Mouse (Mus musculus) forebrain, embryonic 12.5 days (tissue): ENCODE data around the gene Fdx1l. TPM values are rescaled to one million over a fixed set of nuclear protein-coding genes. Genes with fewer than 3 reads are reported as not detected.

Source experiments
- ATAC-seq: fragments of 200-750 bp; cut with Nextera tagmentation; 2 replicates; pipeline ENCODE4 v1.8.0; 2017; ENCODE audit warnings: moderate TSS enrichment; ENCODE audit not compliant: low FRiP score
- H3K27ac ChIP-seq: fragments of 300-500 bp; sonication (generic); 2 replicates; pipeline ENCODE4 v1.5.1; 2016; ENCODE audit warnings: mild to moderate bottlenecking
- H3K27me3 ChIP-seq: fragments of 300-500 bp; sonication (generic); 2 replicates; pipeline ENCODE4 v1.6.1; 2016; ENCODE audit warnings: mild to moderate bottlenecking
- H3K36me3 ChIP-seq: fragments of 300-500 bp; sonication (generic); replicated peaks from 2 replicates; pipeline ENCODE4 v1.6.1; 2016; ENCODE audit warnings: mild to moderate bottlenecking
- H3K4me1 ChIP-seq: fragments of 300-500 bp; sonication (generic); 2 replicates; pipeline ENCODE4 v1.6.1; 2016
- H3K4me2 ChIP-seq: fragments of 300-500 bp; sonication (generic); 2 replicates; pipeline ENCODE4 v1.6.1; 2016; ENCODE audit warnings: mild to moderate bottlenecking, moderate library complexity
- H3K4me3 ChIP-seq: fragments of 300-500 bp; sonication (generic); replicated peaks from 2 replicates; pipeline ENCODE4 v1.5.1; 2016; ENCODE audit warnings: mild to moderate bottlenecking
- H3K9ac ChIP-seq: fragments of 300-500 bp; sonication (generic); 2 replicates; pipeline ENCODE4 v1.6.1; 2016; ENCODE audit warnings: mild to moderate bottlenecking
- H3K9me3 ChIP-seq: fragments of 300-500 bp; sonication (generic); 2 replicates; pipeline ENCODE4 v1.6.1; 2016
- WGBS: fragments of 180-500 bp; shearing (Covaris S2); methylation state at CpG from one replicate; pipeline ENCODE4 v1.1.7; 2016; 5-methylcytosine and 5-hydroxymethylcytosine counted together
- polyA plus RNA-seq: library from polyadenylated mRNA; unstranded; fragments of >200 nt; fragmentation: Nextera tagmentation; extraction: Ambion mirVana; gene quantifications from 2 replicates; pipeline ENCODE4 v1.2.1, GENCODE M21; 2016

Fdx1l gene
- polyA plus RNA-seq, 1 experiment from 2014 or later, result 42.6 TPM

- WGBS, result 89% methylated on average over 8 of the region's 8 CpGs
- ATAC-seq, result no peak
These were observed 24.4 kb upstream of the Fdx1l start for GRCm38 (mm10) chr9:21097793-21098192.

GRCm38 (mm10) chr9:21095958-21096357 lies 22.5 kb upstream of the Fdx1l start:
- H3K27ac ChIP-seq, result no peak overlapping the region
- 0 out of 2 replicates have a peak, but pooled peaks cover 4% of the 10 kb centered on the region for H3K36me3 ChIP-seq
- no peak overlapping the region for H3K4me2 ChIP-seq
- no peaks in the 10 kb centered on the region for H3K27me3 ChIP-seq
- H3K4me1 ChIP-seq, result peaks cover 14% of the 10 kb centered on the region
- 62% methylated on average over 4 of the region's 4 CpGs for WGBS
- ATAC-seq, result no peak
- H3K4me3 ChIP-seq, result no peak overlapping the region
- no peak overlapping the region for H3K9ac ChIP-seq
- no peaks in the 10 kb centered on the region for H3K9me3 ChIP-seq

More at GRCm38 (mm10) chr9:21097793-21098192, 24.4 kb upstream of the Fdx1l start:
- Histone ChIP-seq H3K9ac (no peak overlapping the region), H3K27me3 (no peaks in the 10 kb centered on the region), H3K4me2 (no peak overlapping the region), H3K4me3 (no peak overlapping the region), H3K4me1 (peaks cover 8% of the 10 kb centered on the region; the same call in 1 of the 2 replicates), H3K36me3 (0 out of 2 replicates have a peak, but pooled peaks cover 4% of the 10 kb centered on the region), H3K27ac (no peak overlapping the region), H3K9me3 (no peaks in the 10 kb centered on the region)

GRCm38 (mm10) chr9:21093423-21093822 lies 20.0 kb upstream of the Fdx1l start:
- Histone ChIP-seq H3K27ac (no peak overlapping the region), H3K4me1 (peaks cover 21% of the 10 kb centered on the region), H3K9ac (no peak overlapping the region), H3K4me3 (no peak overlapping the region), H3K9me3 (no peaks in the 10 kb centered on the region), H3K4me2 (no peak overlapping the region), H3K36me3 (peaks cover 22% of the 10 kb centered on the region), H3K27me3 (no peaks in the 10 kb centered on the region)
- 93% methylated on average over 9 of the region's 9 CpGs for WGBS
- ATAC-seq, result no peak

- H3K27ac ChIP-seq, result peak within 1 kb of the TSS; percentile 91
- peak within 1 kb of the TSS; percentile 75 for H3K9ac ChIP-seq
- under 1% methylated on average over 54 of the region's 54 CpGs for WGBS
- H3K4me2 ChIP-seq, result peak within 1 kb of the TSS; percentile 92
- peaks cover 21% of the 10 kb centered on the region for H3K4me1 ChIP-seq
- no peaks in the 10 kb centered on the region for H3K9me3 ChIP-seq
- H3K27me3 ChIP-seq, result no peaks in the 10 kb centered on the region
- peak; percentile 100 for ATAC-seq
- peak within 1 kb of the TSS; percentile 57 for H3K4me3 ChIP-seq
- peaks cover 38% of the 10 kb centered on the region for H3K36me3 ChIP-seq
These were observed 18.4 kb upstream of the Fdx1l start, which contains the start of the genes Gm38431 and Raver1 for GRCm38 (mm10) chr9:21091707-21092320. Gene Gm38431, minus strand, starts transcription at chr9:21091997. Gene Raver1, minus strand, starts transcription at chr9:21092008.

GRCm38 (mm10) chr9:21090972-21091706 lies 17.7 kb upstream of the Fdx1l start:
- H3K4me1 ChIP-seq, result peaks cover 24% of the 10 kb centered on the region
- peak overlapping the region; percentile 57 for H3K4me3 ChIP-seq
- WGBS, result 4% methylated on average over 24 of the region's 24 CpGs
- H3K27me3 ChIP-seq, result no peaks in the 10 kb centered on the region
- H3K36me3 ChIP-seq, result peaks cover 45% of the 10 kb centered on the region
- H3K4me2 ChIP-seq, result peak overlapping the region; percentile 92
- peak overlapping the region; percentile 91 for H3K27ac ChIP-seq
- no peaks in the 10 kb centered on the region for H3K9me3 ChIP-seq
- ATAC-seq, result peak; percentile 25
- peak overlapping the region; percentile 75 for H3K9ac ChIP-seq

- Histone ChIP-seq H3K9me3 (no peaks in the 10 kb centered on the region), H3K9ac (peak overlapping the region; percentile 75), H3K4me2 (peak overlapping the region; percentile 92), H3K27me3 (no peaks in the 10 kb centered on the region), H3K27ac (no peak overlapping the region), H3K36me3 (peaks cover 51% of the 10 kb centered on the region), H3K4me1 (peaks cover 22% of the 10 kb centered on the region), H3K4me3 (peak overlapping the region; percentile 57)
- ATAC-seq, result no peak
- 89% methylated on average over 1 of the region's 1 CpGs for WGBS
These were observed 17.1 kb upstream of the Fdx1l start for GRCm38 (mm10) chr9:21090537-21090936.

GRCm38 (mm10) chr9:21083324-21083723 lies 9.9 kb upstream of the Fdx1l start:
- Histone ChIP-seq H3K27ac (no peak overlapping the region), H3K4me1 (0 out of 2 replicates have a peak, but pooled peaks cover 3% of the 10 kb centered on the region), H3K4me2 (no peak overlapping the region), H3K9ac (no peak overlapping the region), H3K27me3 (no peaks in the 10 kb centered on the region), H3K9me3 (no peaks in the 10 kb centered on the region), H3K4me3 (no peak overlapping the region), H3K36me3 (peaks cover 94% of the 10 kb centered on the region)
- WGBS, result 91% methylated on average over 3 of the region's 3 CpGs
- ATAC-seq, result no peak

- Histone ChIP-seq H3K9ac (no peak overlapping the region), H3K4me1 (no peaks in the 10 kb centered on the region), H3K4me3 (no peak overlapping the region), H3K36me3 (peaks cover 93% of the 10 kb centered on the region), H3K4me2 (no peak overlapping the region), H3K27me3 (no peaks in the 10 kb centered on the region), H3K27ac (no peak overlapping the region), H3K9me3 (no peaks in the 10 kb centered on the region)
- no peak for ATAC-seq
- 90% methylated on average over 9 of the region's 9 CpGs for WGBS
These were observed 7.7 kb upstream of the Fdx1l start for GRCm38 (mm10) chr9:21081127-21081526.

- Histone ChIP-seq H3K27ac (no peak overlapping the region), H3K9ac (no peak overlapping the region), H3K4me1 (peaks cover 14% of the 10 kb centered on the region), H3K36me3 (peaks cover 71% of the 10 kb centered on the region), H3K4me2 (no peak overlapping the region), H3K9me3 (no peaks in the 10 kb centered on the region), H3K4me3 (no peak overlapping the region), H3K27me3 (no peaks in the 10 kb centered on the region)
- WGBS, result 89% methylated on average over 3 of the region's 3 CpGs
- no peak for ATAC-seq
These were observed 2.2 kb upstream of the Fdx1l start for GRCm38 (mm10) chr9:21075625-21076024.

- H3K36me3 ChIP-seq, result peaks cover 61% of the 10 kb centered on the region
- no peaks in the 10 kb centered on the region for H3K27me3 ChIP-seq
- H3K27ac ChIP-seq, result no peak overlapping the region
- H3K9me3 ChIP-seq, result no peaks in the 10 kb centered on the region
- no peak overlapping the region for H3K4me3 ChIP-seq
- WGBS, result 85% methylated on average over 1 of the region's 1 CpGs
- H3K4me2 ChIP-seq, result no peak overlapping the region
- H3K4me1 ChIP-seq, result peaks cover 14% of the 10 kb centered on the region
- ATAC-seq, result no peak
- H3K9ac ChIP-seq, result no peak overlapping the region
These were observed 759 bp upstream of the Fdx1l start for GRCm38 (mm10) chr9:21074173-21074572.

GRCm38 (mm10) chr9:21072641-21073040 lies 773 bp downstream of the Fdx1l start:
- peaks cover 14% of the 10 kb centered on the region for H3K4me1 ChIP-seq
- H3K9me3 ChIP-seq, result no peaks in the 10 kb centered on the region
- peak; percentile 31 for ATAC-seq
- WGBS, result 17% methylated on average over 4 of the region's 4 CpGs
- no peak overlapping the region for H3K27ac ChIP-seq
- H3K36me3 ChIP-seq, result peaks cover 50% of the 10 kb centered on the region
- H3K4me3 ChIP-seq, result peak overlapping the region; percentile 72
- H3K4me2 ChIP-seq, result peak overlapping the region; percentile 81
- H3K27me3 ChIP-seq, result no peaks in the 10 kb centered on the region
- peak overlapping the region; percentile 70 for H3K9ac ChIP-seq

GRCm38 (mm10) chr9:21067006-21067684 lies 6.3 kb downstream of the Fdx1l start, which contains the start of gene Zglp1:
Gene Zglp1, minus strand, starts transcription at chr9:21067093.
- H3K36me3 ChIP-seq, result peaks cover 50% of the 10 kb centered on the region
- no peak within 1 kb of the TSS for H3K4me3 ChIP-seq
- peaks cover 4% of the 10 kb centered on the region for H3K4me1 ChIP-seq
- no peak for ATAC-seq
- no peaks in the 10 kb centered on the region for H3K27me3 ChIP-seq
- WGBS, result 87% methylated on average over 26 of the region's 27 CpGs
- H3K27ac ChIP-seq, result no peak within 1 kb of the TSS
- no peak within 1 kb of the TSS for H3K4me2 ChIP-seq
- H3K9ac ChIP-seq, result no peak within 1 kb of the TSS
- no peaks in the 10 kb centered on the region for H3K9me3 ChIP-seq
